Mouse (Mus musculus) heart, embryonic 16.5 days (tissue): ENCODE results near the gene Gm6034. TPM values are rescaled to one million over a fixed set of nuclear protein-coding genes. Genes with fewer than 3 reads are reported as not detected.
"Not testable (repeated sequence)": the region's sequence is repeated elsewhere in the genome, so short reads cannot be mapped to it uniquely, and the experiment has no call there.

ENCODE experiments used
- ATAC-seq: fragments of 200-750 bp; cut with Nextera tagmentation; replicated peaks from 2 replicates; pipeline ENCODE4 v1.8.0; 2017; ENCODE audit warnings: moderate number of reproducible peaks; ENCODE audit not compliant: insufficient read depth, low FRiP score; ENCODE audit errors: extremely low read depth
- H3K27ac ChIP-seq: fragments of 300-500 bp; sonication (generic); 2 replicates; pipeline ENCODE4 v1.5.1; 2014; ENCODE audit warnings: mild to moderate bottlenecking, low read length, control low read depth, moderate library complexity
- H3K27me3 ChIP-seq: fragments of 300-500 bp; sonication (generic); 2 replicates; pipeline ENCODE4 v1.6.1; 2014; ENCODE audit warnings: low read length, mixed read lengths; ENCODE audit not compliant: control insufficient read depth, insufficient read depth
- H3K36me3 ChIP-seq: fragments of 300-500 bp; sonication (generic); 2 replicates; pipeline ENCODE4 v1.6.1; 2014; ENCODE audit not compliant: control insufficient read depth, insufficient read depth
- H3K4me1 ChIP-seq: fragments of 300-500 bp; sonication (generic); 2 replicates; pipeline ENCODE4 v1.6.1; 2014; ENCODE audit warnings: low read length, mixed read lengths; ENCODE audit not compliant: control insufficient read depth, insufficient read depth
- H3K4me2 ChIP-seq: fragments of 300-500 bp; sonication (generic); 2 replicates; pipeline ENCODE4 v1.6.1; 2014; ENCODE audit warnings: low read depth, mild to moderate bottlenecking, control low read depth, low read length
- H3K4me3 ChIP-seq: fragments of 300-500 bp; sonication (generic); 2 replicates; pipeline ENCODE4 v1.5.1; 2014; ENCODE audit warnings: mild to moderate bottlenecking, control low read depth, low read length
- H3K9ac ChIP-seq: fragments of 300-500 bp; sonication (generic); 2 replicates; pipeline ENCODE4 v1.6.1; 2014; ENCODE audit warnings: low read length, control low read depth
- H3K9me3 ChIP-seq: fragments of 300-500 bp; sonication (generic); replicated peaks from 2 replicates; pipeline ENCODE4 v1.6.1; 2016; ENCODE audit warnings: low read length; ENCODE audit not compliant: control insufficient read depth
- WGBS: fragments of 180-500 bp; shearing (Covaris S2); extraction: QIAGEN DNeasy Blood & Tissue Kit; methylation state at CpG from one replicate; pipeline ENCODE4 v1.1.7; 2014; 5-methylcytosine and 5-hydroxymethylcytosine counted together
- polyA plus RNA-seq: library from polyadenylated mRNA; unstranded; fragments of >200 nt; fragmentation: Nextera tagmentation; extraction: Ambion mirVana; gene quantifications from 2 replicates; pipeline ENCODE4 v1.2.1, GENCODE M21; 2015

Gm6034 gene
- polyA plus RNA-seq, 1 experiment from 2014 or later, result not detected

DNA sequence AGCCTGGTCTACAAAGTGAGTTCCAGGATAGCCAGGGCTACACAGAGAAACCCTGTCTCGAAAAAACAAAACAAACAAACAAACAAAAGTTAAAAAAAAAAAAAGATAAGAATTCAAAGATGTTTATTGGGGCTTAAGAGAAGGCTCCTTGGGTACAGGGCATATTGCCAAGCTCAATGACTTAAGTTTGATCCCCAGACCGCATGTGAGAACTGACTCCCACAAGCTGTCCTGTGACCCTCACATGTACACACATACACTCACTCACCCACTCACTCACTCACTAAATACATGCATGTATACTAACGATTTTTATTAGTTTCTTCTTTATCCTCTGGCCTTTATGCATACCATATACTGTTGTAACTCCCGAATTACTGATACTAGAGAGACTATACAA lies 42.4 kb upstream of the Gm6034 start:
- Histone ChIP-seq H3K4me1 (peaks cover 15% of the 10 kb centered on the region), H3K36me3 (no peaks in the 10 kb centered on the region), H3K9ac (no peak overlapping the region), H3K9me3 (0 out of 2 replicates have a peak, but pooled peaks cover 2% of the 10 kb centered on the region), H3K27ac (no peak overlapping the region), H3K27me3 (no peaks in the 10 kb centered on the region), H3K4me2 (no peak overlapping the region), H3K4me3 (no peak overlapping the region)
- 86% methylated on average over 4 of the region's 4 CpGs for WGBS
- no peak for ATAC-seq

DNA sequence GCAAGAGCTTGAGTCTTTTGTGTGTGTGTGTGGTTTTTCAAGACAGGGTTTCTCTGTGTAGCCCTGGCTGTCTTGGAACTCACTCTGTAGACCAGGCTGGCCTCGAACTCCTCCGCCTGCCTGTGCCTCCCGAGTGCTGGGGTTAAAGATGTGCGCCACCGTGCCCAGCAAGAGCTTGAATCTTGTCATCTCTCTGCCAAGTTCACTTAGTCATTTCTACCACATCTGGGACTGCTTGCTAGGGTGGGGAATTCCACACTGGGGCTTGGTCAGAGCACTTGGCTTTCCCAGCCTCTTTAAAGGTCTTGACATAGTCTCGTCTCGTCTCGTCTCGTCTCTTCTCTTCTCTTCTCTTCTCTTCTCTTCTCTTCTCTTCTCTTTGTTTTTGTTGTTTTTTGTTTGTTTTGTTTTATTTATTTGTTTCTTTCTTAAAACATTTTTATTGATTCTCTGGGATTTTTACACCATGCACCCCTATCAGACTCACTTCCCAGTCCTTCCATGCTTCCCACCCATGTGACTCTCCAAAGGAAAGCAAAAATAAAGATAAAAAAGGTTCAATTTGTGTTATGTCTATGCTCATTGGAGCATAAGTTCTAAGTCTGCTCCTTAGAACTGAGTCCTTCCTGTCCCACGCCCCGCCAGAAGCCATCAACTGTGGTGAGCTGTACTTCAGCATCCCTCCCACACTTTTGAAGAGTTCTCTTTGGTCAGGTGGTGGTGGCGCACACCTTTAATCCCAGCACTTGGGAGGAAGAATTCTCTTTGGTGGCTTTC lies 41.5 kb upstream of the Gm6034 start:
- 0 out of 2 replicates have a peak, but pooled peaks cover 2% of the 10 kb centered on the region for H3K9me3 ChIP-seq
- 93% methylated on average over 12 of the region's 12 CpGs for WGBS
- H3K36me3 ChIP-seq, result no peaks in the 10 kb centered on the region
- no peak overlapping the region for H3K4me2 ChIP-seq
- peaks cover 13% of the 10 kb centered on the region for H3K4me1 ChIP-seq
- no peak overlapping the region for H3K9ac ChIP-seq
- H3K27me3 ChIP-seq, result no peaks in the 10 kb centered on the region
- H3K4me3 ChIP-seq, result no peak overlapping the region
- no peak overlapping the region for H3K27ac ChIP-seq
- ATAC-seq, result no peak

DNA sequence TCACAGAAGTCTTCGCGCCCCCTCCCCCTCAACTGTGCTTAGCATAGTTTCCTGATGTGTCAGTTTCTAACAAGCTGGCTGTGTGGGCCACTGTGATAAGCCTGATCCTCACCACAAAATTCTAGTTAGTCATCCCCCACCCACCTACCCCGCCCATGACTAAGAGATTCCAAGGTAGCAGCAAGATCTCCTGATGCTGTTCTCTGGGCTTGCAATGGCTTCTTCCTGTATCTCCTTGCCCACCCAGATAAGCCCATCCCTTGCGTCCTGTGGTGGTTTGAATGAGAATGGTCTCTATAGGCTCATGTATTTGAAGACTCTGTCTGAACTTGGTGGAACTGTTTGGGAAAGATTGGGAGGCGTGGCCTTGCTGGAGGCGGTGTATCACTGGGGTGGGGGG lies 40.8 kb upstream of the Gm6034 start:
- H3K9ac ChIP-seq, result no peak overlapping the region
- H3K27ac ChIP-seq, result no peak overlapping the region
- no peak overlapping the region for H3K4me3 ChIP-seq
- H3K36me3 ChIP-seq, result no peaks in the 10 kb centered on the region; the same call in 1 of the 2 replicates
- H3K27me3 ChIP-seq, result no peaks in the 10 kb centered on the region
- 90% methylated on average over 6 of the region's 6 CpGs for WGBS
- H3K4me1 ChIP-seq, result peaks cover 13% of the 10 kb centered on the region
- no peak for ATAC-seq
- peaks cover 2% of the 10 kb centered on the region; the same call in 1 of the 2 replicates for H3K9me3 ChIP-seq
- H3K4me2 ChIP-seq, result no peak overlapping the region

- H3K27me3 ChIP-seq, result no peaks in the 10 kb centered on the region
- no peak for ATAC-seq
- H3K4me2 ChIP-seq, result no peak overlapping the region
- peaks cover 2% of the 10 kb centered on the region; the same call in 1 of the 2 replicates for H3K9me3 ChIP-seq
- H3K4me3 ChIP-seq, result no peak overlapping the region
- no peaks in the 10 kb centered on the region; the same call in 1 of the 2 replicates for H3K36me3 ChIP-seq
- no peak overlapping the region for H3K9ac ChIP-seq
- WGBS, result 90% methylated on average over 7 of the region's 7 CpGs
- no peak overlapping the region for H3K27ac ChIP-seq
- 0 out of 2 replicates have a peak, but pooled peaks cover 3% of the 10 kb centered on the region for H3K4me1 ChIP-seq
Measured at GRCm38 (mm10) chr17:36003331-36003730, 39.4 kb upstream of the Gm6034 start.

DNA sequence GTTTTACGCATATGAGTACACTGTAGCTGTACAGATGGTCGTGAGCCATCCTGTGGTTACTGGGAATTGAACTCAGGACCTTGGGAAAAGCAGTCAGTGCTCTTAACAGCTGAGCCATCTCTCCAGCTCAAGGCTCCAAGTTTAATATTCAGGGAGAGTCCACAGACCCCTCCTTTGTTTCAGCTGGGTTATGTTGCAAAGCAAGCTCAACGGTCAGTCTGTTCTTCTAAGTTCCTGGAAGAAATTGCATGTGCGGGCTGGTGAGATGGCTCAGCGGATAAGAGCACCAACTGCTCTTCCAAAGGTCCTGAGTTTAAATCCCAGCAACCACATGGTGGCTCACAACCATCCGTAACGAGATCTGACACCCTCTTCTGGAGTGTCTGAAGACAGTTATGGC lies 38.4 kb upstream of the Gm6034 start:
- H3K4me1 ChIP-seq, H3K27ac ChIP-seq, H3K4me2 ChIP-seq, H3K27me3 ChIP-seq, ATAC-seq, H3K4me3 ChIP-seq, H3K9me3 ChIP-seq, H3K36me3 ChIP-seq, H3K9ac ChIP-seq: not testable (repeated sequence)
- WGBS, result 87% methylated on average over 7 of the region's 7 CpGs

- Histone ChIP-seq H3K27ac (no peak overlapping the region), H3K27me3 (no peaks in the 10 kb centered on the region), H3K9ac (no peak overlapping the region), H3K36me3 (peaks cover 9% of the 10 kb centered on the region; the same call in 1 of the 2 replicates), H3K4me3 (no peak overlapping the region), H3K4me1 (no peaks in the 10 kb centered on the region), H3K9me3 (no peaks in the 10 kb centered on the region), H3K4me2 (no peak overlapping the region)
- 86% methylated on average over 5 of the region's 5 CpGs for WGBS
- no peak for ATAC-seq
Measured at GRCm38 (mm10) chr17:36014977-36015376, 27.8 kb upstream of the Gm6034 start.

- Histone ChIP-seq H3K27ac (no peak overlapping the region), H3K36me3 (peaks cover 9% of the 10 kb centered on the region; the same call in 1 of the 2 replicates), H3K4me1 (no peaks in the 10 kb centered on the region), H3K9ac (no peak overlapping the region), H3K4me3 (no peak overlapping the region), H3K4me2 (no peak overlapping the region), H3K27me3 (no peaks in the 10 kb centered on the region), H3K9me3 (no peaks in the 10 kb centered on the region)
- no peak for ATAC-seq
- 82% methylated on average over 5 of the region's 5 CpGs for WGBS
Measured at GRCm38 (mm10) chr17:36017046-36017445, 25.7 kb upstream of the Gm6034 start.

- ATAC-seq, result no peak
- H3K27me3 ChIP-seq, result no peaks in the 10 kb centered on the region
- H3K4me2 ChIP-seq, result no peak overlapping the region
- 36% methylated on average over 2 of the region's 2 CpGs for WGBS
- no peak overlapping the region for H3K4me3 ChIP-seq
- peaks cover 6% of the 10 kb centered on the region for H3K4me1 ChIP-seq
- H3K9ac ChIP-seq, result no peak overlapping the region
- peaks cover 9% of the 10 kb centered on the region; the same call in 1 of the 2 replicates for H3K36me3 ChIP-seq
- no peaks in the 10 kb centered on the region for H3K9me3 ChIP-seq
- no peak overlapping the region for H3K27ac ChIP-seq
Measured at GRCm38 (mm10) chr17:36018979-36019378, 23.8 kb upstream of the Gm6034 start.

DNA sequence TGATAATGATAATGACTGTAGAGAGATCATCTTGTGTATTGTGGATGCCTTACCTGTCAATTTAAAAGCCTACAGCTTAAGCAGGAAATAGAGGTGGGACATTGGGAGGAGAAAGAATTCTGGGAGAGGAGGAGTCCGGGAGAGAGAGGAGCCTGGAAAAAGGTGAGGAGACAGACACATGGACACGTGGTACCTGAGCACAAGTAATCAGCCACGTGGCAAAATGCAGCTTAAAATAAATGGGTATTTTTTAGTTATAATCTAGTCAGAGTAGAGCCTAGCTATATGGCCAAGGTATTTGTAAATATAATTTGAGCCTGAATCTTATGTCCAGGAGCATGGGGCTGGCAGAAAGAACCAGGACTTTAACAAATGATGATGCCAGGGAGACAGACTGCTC lies 23.2 kb upstream of the Gm6034 start:
- Histone ChIP-seq H3K27me3 (no peaks in the 10 kb centered on the region), H3K27ac (peak overlapping the region; percentile 72; the same call in 1 of the 2 replicates), H3K4me1 (peaks cover 6% of the 10 kb centered on the region), H3K4me2 (peak overlapping the region; percentile 58; the same call in 1 of the 2 replicates), H3K9ac (no peak overlapping the region), H3K36me3 (peaks cover 4% of the 10 kb centered on the region; the same call in 1 of the 2 replicates), H3K9me3 (no peaks in the 10 kb centered on the region), H3K4me3 (peak overlapping the region; percentile 36; the same call in 1 of the 2 replicates)
- 75% methylated on average over 3 of the region's 3 CpGs for WGBS
- ATAC-seq, result no peak
